Mouse (Mus musculus) kidney, postnatal 0 days (tissue): ENCODE measurements around the gene Nid1. TPM values are rescaled to one million over a fixed set of nuclear protein-coding genes. Genes with fewer than 3 reads are reported as not detected.

Source experiments
- ATAC-seq: fragments of 200-750 bp; cut with Nextera tagmentation; replicated peaks from 2 replicates; pipeline ENCODE4 v1.8.0; 2017; ENCODE audit warnings: low read depth, moderate number of reproducible peaks, moderate TSS enrichment, moderate library complexity; ENCODE audit not compliant: low FRiP score
- DNase-seq: peaks from one replicate; pipeline ENCODE4 v3.0.0-alpha.2; 2016; ENCODE audit warnings: low spot score
- H3K27ac ChIP-seq: fragments of 300-500 bp; sonication (generic); 2 replicates; pipeline ENCODE4 v1.5.1; 2014; ENCODE audit warnings: mild to moderate bottlenecking
- H3K27me3 ChIP-seq: fragments of 300-500 bp; sonication (generic); 2 replicates; pipeline ENCODE4 v1.6.1; 2014; ENCODE audit warnings: low read length, mixed read lengths; ENCODE audit not compliant: insufficient read depth
- H3K36me3 ChIP-seq: fragments of 300-500 bp; sonication (generic); 2 replicates; pipeline ENCODE4 v1.6.1; 2014; ENCODE audit warnings: low read length, mixed read lengths; ENCODE audit not compliant: insufficient read depth
- H3K4me1 ChIP-seq: fragments of 300-500 bp; sonication (generic); replicated peaks from 2 replicates; pipeline ENCODE4 v1.6.1; 2014; ENCODE audit warnings: antibody characterized with exemption, low read length, mixed read lengths; ENCODE audit not compliant: insufficient read depth
- H3K4me2 ChIP-seq: fragments of 300-500 bp; sonication (generic); 2 replicates; pipeline ENCODE4 v1.6.1; 2014; ENCODE audit warnings: mild to moderate bottlenecking, low read length, moderate library complexity, mixed read lengths
- H3K4me3 ChIP-seq: fragments of 300-500 bp; sonication (generic); replicated peaks from 2 replicates; pipeline ENCODE4 v1.5.1; 2014; ENCODE audit warnings: low read depth, low read length
- H3K9ac ChIP-seq: fragments of 300-500 bp; sonication (generic); 2 replicates; pipeline ENCODE4 v1.6.1; 2014; ENCODE audit warnings: low read depth, low read length
- H3K9me3 ChIP-seq: fragments of 300-500 bp; sonication (generic); replicated peaks from 2 replicates; pipeline ENCODE4 v1.6.1; 2016; ENCODE audit warnings: low read length, inconsistent platforms, mixed read lengths
- CTCF ChIP-seq: IDR thresholded peaks from 2 replicates; pipeline ENCODE4 v1.5.1; 2016; ENCODE audit warnings: antibody characterized with exemption, low read depth, mild to moderate bottlenecking, moderate library complexity
- WGBS: fragments of 180-500 bp; shearing (Covaris S2); extraction: QIAGEN DNeasy Blood & Tissue Kit; methylation state at CpG from one replicate; pipeline ENCODE4 v1.1.7; 2014; 5-methylcytosine and 5-hydroxymethylcytosine counted together
- polyA plus RNA-seq: library from polyadenylated mRNA; unstranded; fragments of >200 nt; fragmentation: Nextera tagmentation; extraction: Ambion mirVana; gene quantifications from 2 replicates; pipeline ENCODE4 v1.2.1, GENCODE M21; 2015

Nid1 gene
- polyA plus RNA-seq, 1 experiment from 2014 or later, result 93.8 TPM

GRCm38 (mm10) chr13:13525205-13525604, 87.9 kb downstream of the Nid1 start:
- no peak for DNase-seq
- Histone ChIP-seq H3K4me2 (no peak overlapping the region), H3K27ac (no peak overlapping the region), H3K9ac (no peak overlapping the region), H3K27me3 (no peaks in the 10 kb centered on the region), H3K4me1 (no peaks in the 10 kb centered on the region), H3K9me3 (no peaks in the 10 kb centered on the region), H3K36me3 (no peaks in the 10 kb centered on the region), H3K4me3 (no peak overlapping the region)
- TF ChIP-seq CTCF, result no peak
- 72% methylated on average over 2 of the region's 2 CpGs for WGBS
- no peak for ATAC-seq

- no peaks in the 10 kb centered on the region for H3K36me3 ChIP-seq
- no peaks in the 10 kb centered on the region for H3K27me3 ChIP-seq
- no peak for TF ChIP-seq CTCF
- no peaks in the 10 kb centered on the region for H3K4me1 ChIP-seq
- no peak overlapping the region for H3K27ac ChIP-seq
- no peak overlapping the region for H3K9ac ChIP-seq
- no peak for DNase-seq
- H3K9me3 ChIP-seq, result no peaks in the 10 kb centered on the region
- no peak overlapping the region for H3K4me2 ChIP-seq
- ATAC-seq, result no peak
- 82% methylated on average over 5 of the region's 5 CpGs for WGBS
- no peak overlapping the region for H3K4me3 ChIP-seq
Measured at GRCm38 (mm10) chr13:13525877-13526276, 88.5 kb downstream of the Nid1 start.

- TF ChIP-seq CTCF, result no peak
- 55% methylated on average over 11 of the region's 11 CpGs for WGBS
- Histone ChIP-seq H3K27me3 (no peaks in the 10 kb centered on the region), H3K27ac (no peak overlapping the region), H3K4me2 (no peak overlapping the region), H3K4me3 (no peak overlapping the region), H3K4me1 (no peaks in the 10 kb centered on the region), H3K9ac (no peak overlapping the region), H3K36me3 (no peaks in the 10 kb centered on the region), H3K9me3 (no peaks in the 10 kb centered on the region)
- DNase-seq (no peak), ATAC-seq (no peak)
Measured at GRCm38 (mm10) chr13:13529115-13529542, 91.8 kb downstream of the Nid1 start.

- H3K27me3 ChIP-seq, result no peaks in the 10 kb centered on the region
- no peak for DNase-seq
- no peak overlapping the region for H3K27ac ChIP-seq
- TF ChIP-seq CTCF, result no peak
- ATAC-seq, result no peak
- no peak overlapping the region for H3K4me2 ChIP-seq
- H3K36me3 ChIP-seq, result no peaks in the 10 kb centered on the region
- no peaks in the 10 kb centered on the region for H3K9me3 ChIP-seq
- no peak overlapping the region for H3K4me3 ChIP-seq
- H3K4me1 ChIP-seq, result peaks cover 4% of the 10 kb centered on the region; the same call in 1 of the 2 replicates
- 90% methylated on average over 4 of the region's 4 CpGs for WGBS
- no peak overlapping the region for H3K9ac ChIP-seq
Measured at GRCm38 (mm10) chr13:13530913-13531312, 93.6 kb downstream of the Nid1 start.

GRCm38 (mm10) chr13:13531923-13532322, 94.6 kb downstream of the Nid1 start:
- DNase-seq, result no peak
- no peaks in the 10 kb centered on the region for H3K36me3 ChIP-seq
- no peak overlapping the region for H3K9ac ChIP-seq
- TF ChIP-seq CTCF, result no peak
- H3K4me2 ChIP-seq, result no peak overlapping the region
- H3K27ac ChIP-seq, result no peak overlapping the region
- H3K9me3 ChIP-seq, result no peaks in the 10 kb centered on the region
- no peaks in the 10 kb centered on the region for H3K27me3 ChIP-seq
- no peak for ATAC-seq
- H3K4me3 ChIP-seq, result no peak overlapping the region
- WGBS, result 92% methylated on average over 7 of the region's 7 CpGs
- peaks cover 4% of the 10 kb centered on the region; the same call in 1 of the 2 replicates for H3K4me1 ChIP-seq

GRCm38 (mm10) chr13:13536555-13536954, 99.2 kb downstream of the Nid1 start:
- DNase-seq, result no peak
- no peaks in the 10 kb centered on the region for H3K9me3 ChIP-seq
- H3K9ac ChIP-seq, result no peak overlapping the region
- H3K4me2 ChIP-seq, result no peak overlapping the region
- H3K4me3 ChIP-seq, result no peak overlapping the region
- H3K36me3 ChIP-seq, result no peaks in the 10 kb centered on the region
- no peak for ATAC-seq
- no peak for TF ChIP-seq CTCF
- H3K4me1 ChIP-seq, result peaks cover 4% of the 10 kb centered on the region; the same call in 1 of the 2 replicates
- no peak overlapping the region for H3K27ac ChIP-seq
- 91% methylated on average over 2 of the region's 2 CpGs for WGBS
- H3K27me3 ChIP-seq, result no peaks in the 10 kb centered on the region
